Mouse (Mus musculus): Measurements from ENCODE around the gene Cfap43. TPM values are rescaled to one million over a fixed set of nuclear protein-coding genes. Genes with fewer than 3 reads are reported as not detected.

The Cfap43 gene
- polyA plus RNA-seq, 1 experiment from 2014 or later: not detected

DNA sequence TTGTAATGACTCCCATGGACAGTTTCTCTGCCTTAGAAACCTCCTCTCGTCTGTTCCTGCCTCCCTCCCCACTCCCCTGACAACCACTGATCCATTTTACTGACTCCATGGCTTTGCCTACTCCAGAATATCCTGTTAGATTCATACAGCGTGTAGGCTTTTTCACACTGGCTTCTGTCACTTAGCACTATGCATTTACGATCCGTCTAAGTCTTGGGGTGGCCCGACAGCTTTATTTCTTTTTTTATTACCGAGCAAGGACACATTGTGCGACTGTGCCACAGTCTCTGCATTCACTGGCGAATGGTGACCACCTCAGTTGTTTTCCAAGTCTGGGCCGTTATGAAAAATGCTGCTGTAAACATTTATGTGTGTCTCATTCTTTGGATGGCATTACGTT is 120.5 kb downstream of the Cfap43 start:
- no peak overlapping the region for H3K4me2 ChIP-seq
- no peaks in the 10 kb centered on the region for H3K4me1 ChIP-seq (ENCODE audit: control insufficient read depth, insufficient read depth, low read length)
- H3K9me3 ChIP-seq (replicated peaks; ENCODE audit: control insufficient read depth, low read length): no peaks in the 10 kb centered on the region
- 68% methylated on average over 10 of the region's 10 CpGs for WGBS (ENCODE audit: insufficient replicate concordance)
- H3K27ac ChIP-seq (ENCODE audit: low read depth, low read length): no peak overlapping the region
- H3K9ac ChIP-seq (ENCODE audit: low read depth, low read length): no peak overlapping the region
- H3K27me3 ChIP-seq (ENCODE audit: control insufficient read depth, insufficient read depth, low read length): no peaks in the 10 kb centered on the region
- H3K36me3 ChIP-seq (ENCODE audit: control insufficient read depth, insufficient read depth, low read length): no peaks in the 10 kb centered on the region
- no peak for ATAC-seq (replicated peaks; ENCODE audit: insufficient number of reproducible peaks, low FRiP score, low TSS enrichment)
- no peak overlapping the region for H3K4me3 ChIP-seq (ENCODE audit: low read depth, low read length)

DNA sequence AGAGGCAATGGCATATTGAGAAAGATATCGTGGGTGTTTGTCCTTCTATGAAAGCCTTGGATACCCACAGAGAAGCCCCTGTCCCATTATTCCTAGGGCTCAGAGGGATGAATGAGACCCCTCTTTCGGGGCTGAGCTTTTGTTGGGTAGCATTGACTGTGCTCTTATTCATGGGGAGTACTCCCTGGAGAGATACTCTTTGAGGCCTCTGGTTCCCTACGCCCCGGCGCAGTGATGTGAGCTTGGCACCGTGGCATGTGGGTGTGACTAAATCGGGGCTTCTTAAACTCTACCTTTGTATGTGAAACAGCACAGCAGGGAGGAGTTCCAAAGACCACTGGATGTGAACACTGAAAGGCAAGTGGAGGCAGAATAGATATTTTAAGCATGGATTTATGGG is 122.4 kb downstream of the Cfap43 start:
- no peaks in the 10 kb centered on the region for H3K9me3 ChIP-seq (replicated peaks; ENCODE audit: control insufficient read depth, low read length)
- H3K4me2 ChIP-seq: no peak overlapping the region
- no peak overlapping the region for H3K4me3 ChIP-seq (ENCODE audit: low read depth, low read length)
- no peak overlapping the region for H3K27ac ChIP-seq (ENCODE audit: low read depth, low read length)
- ATAC-seq (replicated peaks; ENCODE audit: insufficient number of reproducible peaks, low FRiP score, low TSS enrichment): no peak
- no peaks in the 10 kb centered on the region for H3K27me3 ChIP-seq (ENCODE audit: control insufficient read depth, insufficient read depth, low read length)
- H3K9ac ChIP-seq (ENCODE audit: low read depth, low read length): no peak overlapping the region
- H3K4me1 ChIP-seq (ENCODE audit: control insufficient read depth, insufficient read depth, low read length): no peaks in the 10 kb centered on the region
- no peaks in the 10 kb centered on the region for H3K36me3 ChIP-seq (ENCODE audit: control insufficient read depth, insufficient read depth, low read length)
- WGBS (ENCODE audit: insufficient replicate concordance): 70% methylated on average over 7 of the region's 7 CpGs

DNA sequence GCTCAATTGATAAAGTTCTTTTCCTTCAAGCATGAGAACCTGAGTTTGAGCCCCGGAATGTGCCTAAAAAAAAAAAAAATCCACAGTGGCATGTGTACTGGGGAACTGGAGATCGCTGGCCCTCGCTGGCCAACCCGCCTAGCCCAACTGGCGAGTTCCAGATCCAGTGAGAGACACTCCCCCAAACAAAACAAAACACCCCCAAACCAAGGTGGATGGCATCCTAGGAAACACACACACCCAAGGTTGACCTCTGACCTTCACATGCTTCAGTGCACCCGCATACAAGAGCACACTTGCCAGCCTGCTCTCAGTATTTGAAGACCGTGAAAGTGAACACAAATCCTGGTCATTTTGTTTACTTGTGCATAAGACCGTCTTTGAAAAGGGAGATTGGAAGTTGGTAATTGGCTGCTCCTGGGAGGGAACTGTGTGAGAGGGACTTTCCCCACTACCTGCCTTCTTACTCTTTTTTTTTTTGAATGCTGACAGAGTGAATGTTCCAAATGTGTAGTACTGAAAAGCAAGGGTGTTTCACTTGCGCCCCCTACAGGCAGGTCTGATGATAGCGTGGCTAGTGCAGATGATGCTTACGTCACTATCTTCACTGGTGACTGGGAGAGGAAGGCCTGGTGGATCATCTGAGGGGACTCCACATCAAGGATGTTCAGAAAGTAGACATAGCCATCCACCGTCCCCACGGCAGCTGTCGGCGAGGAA is 123.9 kb downstream of the Cfap43 start:
- Histone ChIP-seq H3K27ac (ENCODE audit: low read depth, low read length) (no peak overlapping the region), H3K4me1 (ENCODE audit: control insufficient read depth, insufficient read depth, low read length) (no peaks in the 10 kb centered on the region)
- no peak for ATAC-seq (replicated peaks; ENCODE audit: insufficient number of reproducible peaks, low FRiP score, low TSS enrichment)

DNA sequence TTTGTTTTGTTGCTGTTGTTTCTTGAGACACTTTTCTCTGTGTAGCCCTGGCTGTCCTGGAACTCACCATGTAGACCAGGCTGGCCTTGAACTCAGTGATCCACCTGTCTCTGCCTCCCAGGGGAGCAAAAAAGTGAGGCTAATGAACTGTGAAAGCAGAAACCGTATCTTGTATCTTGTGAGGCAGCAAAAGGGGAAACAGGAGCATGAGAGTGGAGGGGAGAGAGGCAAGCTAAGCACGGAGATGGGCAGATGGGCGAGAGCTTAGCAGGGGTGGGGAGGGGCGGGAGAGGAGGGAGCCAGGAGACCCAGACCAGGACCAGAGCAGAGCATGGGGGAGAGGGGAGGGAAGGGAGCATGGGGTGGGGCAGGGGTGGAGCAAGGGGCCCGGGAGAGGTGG is 124.8 kb downstream of the Cfap43 start:
- Histone ChIP-seq H3K9me3 (replicated peaks; ENCODE audit: control insufficient read depth, low read length) (no peaks in the 10 kb centered on the region), H3K27ac (ENCODE audit: low read depth, low read length) (no peak overlapping the region), H3K9ac (ENCODE audit: low read depth, low read length) (no peak overlapping the region), H3K27me3 (ENCODE audit: control insufficient read depth, insufficient read depth, low read length) (no peaks in the 10 kb centered on the region), H3K4me2 (no peak overlapping the region), H3K4me3 (ENCODE audit: low read depth, low read length) (no peak overlapping the region), H3K36me3 (ENCODE audit: control insufficient read depth, insufficient read depth, low read length) (no peaks in the 10 kb centered on the region), H3K4me1 (ENCODE audit: control insufficient read depth, insufficient read depth, low read length) (no peaks in the 10 kb centered on the region)
- 47% methylated on average over 5 of the region's 5 CpGs for WGBS (ENCODE audit: insufficient replicate concordance)
- ATAC-seq (replicated peaks; ENCODE audit: insufficient number of reproducible peaks, low FRiP score, low TSS enrichment): no peak

More for the DNA sequence above, 123.9 kb downstream of the Cfap43 start:
- no peaks in the 10 kb centered on the region for H3K36me3 ChIP-seq (ENCODE audit: control insufficient read depth, insufficient read depth, low read length)
- H3K9me3 ChIP-seq (replicated peaks; ENCODE audit: control insufficient read depth, low read length): no peaks in the 10 kb centered on the region
- no peak overlapping the region for H3K9ac ChIP-seq (ENCODE audit: low read depth, low read length)
- no peak overlapping the region for H3K4me3 ChIP-seq (ENCODE audit: low read depth, low read length)
- H3K27me3 ChIP-seq (ENCODE audit: control insufficient read depth, insufficient read depth, low read length): no peaks in the 10 kb centered on the region
- no peak overlapping the region for H3K4me2 ChIP-seq
- 56% methylated on average over 15 of the region's 15 CpGs for WGBS (ENCODE audit: insufficient replicate concordance)

DNA sequence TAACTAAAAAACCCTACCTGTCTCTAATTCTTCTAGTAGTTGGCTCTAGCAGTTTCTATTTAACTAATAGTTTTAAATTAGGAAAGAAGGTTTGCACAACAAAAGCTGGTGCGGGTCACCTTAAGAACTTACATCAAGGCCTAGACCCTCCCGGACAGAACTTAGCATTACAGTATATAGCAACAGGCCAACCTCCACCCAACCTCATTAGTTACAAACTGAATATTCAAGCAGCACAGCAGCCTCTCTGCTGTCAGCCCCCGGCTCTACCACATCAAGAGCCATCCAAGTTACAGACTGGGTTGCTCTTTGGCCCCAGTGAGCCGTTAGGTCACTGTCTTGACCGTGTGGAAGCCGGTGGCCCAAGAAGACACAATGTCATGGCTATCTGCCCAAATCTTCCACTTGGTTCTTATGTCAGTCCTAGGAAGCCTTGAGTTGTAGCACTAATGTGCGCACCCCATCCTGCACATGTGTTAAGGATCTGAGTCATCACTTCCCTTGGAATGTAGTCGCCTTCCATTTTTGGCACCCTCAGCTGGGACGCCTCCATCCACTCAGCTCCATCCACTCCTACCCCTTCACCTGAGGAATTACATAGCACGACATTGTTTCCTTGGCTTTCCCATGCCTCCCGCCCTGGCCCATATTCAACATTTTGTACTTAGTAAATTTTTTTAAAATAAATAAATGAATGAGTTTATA is 128.6 kb downstream of the Cfap43 start:
- no peaks in the 10 kb centered on the region for H3K9me3 ChIP-seq (replicated peaks; ENCODE audit: control insufficient read depth, low read length)
- ATAC-seq (replicated peaks; ENCODE audit: insufficient number of reproducible peaks, low FRiP score, low TSS enrichment): no peak
- no peaks in the 10 kb centered on the region for H3K4me1 ChIP-seq (ENCODE audit: control insufficient read depth, insufficient read depth, low read length)
- no peak overlapping the region for H3K9ac ChIP-seq (ENCODE audit: low read depth, low read length)
- H3K4me3 ChIP-seq (ENCODE audit: low read depth, low read length): no peak overlapping the region
- H3K36me3 ChIP-seq (ENCODE audit: control insufficient read depth, insufficient read depth, low read length): no peaks in the 10 kb centered on the region
- H3K4me2 ChIP-seq: no peak overlapping the region
- no peak overlapping the region for H3K27ac ChIP-seq (ENCODE audit: low read depth, low read length)
- WGBS (ENCODE audit: insufficient replicate concordance): 86% methylated on average over 11 of the region's 11 CpGs
- H3K27me3 ChIP-seq (ENCODE audit: control insufficient read depth, insufficient read depth, low read length): no peaks in the 10 kb centered on the region

DNA sequence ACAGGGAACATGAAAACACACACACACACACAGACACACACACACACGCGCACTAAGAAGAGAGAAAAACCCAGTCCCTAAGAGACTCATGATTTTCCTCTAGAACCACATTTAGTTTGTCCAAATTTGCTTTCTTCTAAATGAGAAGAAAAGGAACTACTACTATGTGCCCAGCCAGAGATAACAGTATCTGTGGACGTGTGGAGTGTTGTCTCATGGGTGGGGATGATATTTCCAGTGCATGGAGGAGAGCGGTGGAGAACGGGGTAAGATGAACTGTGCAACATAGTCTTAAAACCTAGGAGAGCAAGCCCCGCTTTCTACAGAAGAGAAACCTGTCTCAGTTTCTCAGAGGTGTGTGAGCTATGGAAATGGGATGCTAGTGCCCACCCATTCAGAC is 135.2 kb downstream of the Cfap43 start:
- Histone ChIP-seq H3K36me3 (ENCODE audit: control insufficient read depth, insufficient read depth, low read length) (no peaks in the 10 kb centered on the region), H3K4me2 (no peak overlapping the region), H3K4me1 (ENCODE audit: control insufficient read depth, insufficient read depth, low read length) (no peaks in the 10 kb centered on the region), H3K9ac (ENCODE audit: low read depth, low read length) (no peak overlapping the region), H3K27ac (ENCODE audit: low read depth, low read length) (no peak overlapping the region), H3K9me3 (replicated peaks; ENCODE audit: control insufficient read depth, low read length) (no peaks in the 10 kb centered on the region), H3K27me3 (ENCODE audit: control insufficient read depth, insufficient read depth, low read length) (no peaks in the 10 kb centered on the region), H3K4me3 (ENCODE audit: low read depth, low read length) (no peak overlapping the region)
- 81% methylated on average over 6 of the region's 6 CpGs for WGBS (ENCODE audit: insufficient replicate concordance)
- ATAC-seq (replicated peaks; ENCODE audit: insufficient number of reproducible peaks, low FRiP score, low TSS enrichment): no peak

DNA sequence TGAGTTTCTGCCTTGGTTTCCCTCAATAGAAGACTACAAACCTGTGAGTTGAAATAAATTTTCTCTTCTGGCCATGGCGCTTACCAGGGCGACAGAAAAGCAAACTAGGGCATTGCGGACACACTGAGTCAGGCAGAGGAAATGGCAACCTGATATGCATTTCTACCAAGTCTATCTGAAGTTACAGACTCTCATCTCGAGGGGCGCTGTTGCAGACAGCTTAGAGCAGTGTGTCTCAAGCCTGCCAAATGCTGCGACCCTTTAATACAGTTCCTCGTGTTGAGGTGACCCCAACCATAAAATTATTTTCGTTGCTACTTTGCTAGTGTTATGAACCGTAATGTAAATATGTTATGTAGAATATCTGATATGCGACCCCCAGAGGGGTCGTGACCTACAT is 138.1 kb downstream of the Cfap43 start:
- H3K36me3 ChIP-seq (ENCODE audit: control insufficient read depth, insufficient read depth, low read length): no peaks in the 10 kb centered on the region
- no peaks in the 10 kb centered on the region for H3K9me3 ChIP-seq (replicated peaks; ENCODE audit: control insufficient read depth, low read length)
- no peak overlapping the region for H3K27ac ChIP-seq (ENCODE audit: low read depth, low read length)
- no peak overlapping the region for H3K9ac ChIP-seq (ENCODE audit: low read depth, low read length)
- H3K27me3 ChIP-seq (ENCODE audit: control insufficient read depth, insufficient read depth, low read length): no peaks in the 10 kb centered on the region
- no peak overlapping the region for H3K4me2 ChIP-seq
- no peak overlapping the region for H3K4me3 ChIP-seq (ENCODE audit: low read depth, low read length)
- ATAC-seq (replicated peaks; ENCODE audit: insufficient number of reproducible peaks, low FRiP score, low TSS enrichment): no peak
- 68% methylated on average over 11 of the region's 11 CpGs for WGBS (ENCODE audit: insufficient replicate concordance)
- H3K4me1 ChIP-seq (ENCODE audit: control insufficient read depth, insufficient read depth, low read length): no peaks in the 10 kb centered on the region

DNA sequence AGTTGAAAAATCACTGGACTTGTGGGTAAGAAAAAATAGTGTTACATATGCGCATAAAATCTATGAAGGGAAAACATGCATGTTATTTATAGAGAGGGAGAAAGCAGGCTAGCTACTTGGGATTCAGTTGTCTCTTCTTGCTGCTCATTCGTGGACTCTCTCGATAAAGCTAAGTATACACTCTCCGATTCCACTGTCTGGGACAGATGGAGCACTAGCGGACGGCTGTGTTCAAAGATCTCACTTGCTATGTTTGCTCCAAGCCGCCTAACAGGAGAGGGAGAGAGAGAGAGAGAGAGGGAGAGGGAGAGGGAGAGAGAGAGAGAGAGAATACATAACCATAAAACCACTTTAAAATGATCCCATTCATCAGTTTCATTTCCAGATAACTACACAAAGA is 138.9 kb downstream of the Cfap43 start:
- Histone ChIP-seq H3K27ac (ENCODE audit: low read depth, low read length) (no peak overlapping the region), H3K9me3 (replicated peaks; ENCODE audit: control insufficient read depth, low read length) (no peaks in the 10 kb centered on the region), H3K36me3 (ENCODE audit: control insufficient read depth, insufficient read depth, low read length) (no peaks in the 10 kb centered on the region), H3K4me2 (no peak overlapping the region), H3K9ac (ENCODE audit: low read depth, low read length) (no peak overlapping the region), H3K4me3 (ENCODE audit: low read depth, low read length) (no peak overlapping the region), H3K4me1 (ENCODE audit: control insufficient read depth, insufficient read depth, low read length) (no peaks in the 10 kb centered on the region), H3K27me3 (ENCODE audit: control insufficient read depth, insufficient read depth, low read length) (no peaks in the 10 kb centered on the region)
- 84% methylated on average over 7 of the region's 7 CpGs for WGBS (ENCODE audit: insufficient replicate concordance)
- ATAC-seq (replicated peaks; ENCODE audit: insufficient number of reproducible peaks, low FRiP score, low TSS enrichment): no peak

DNA sequence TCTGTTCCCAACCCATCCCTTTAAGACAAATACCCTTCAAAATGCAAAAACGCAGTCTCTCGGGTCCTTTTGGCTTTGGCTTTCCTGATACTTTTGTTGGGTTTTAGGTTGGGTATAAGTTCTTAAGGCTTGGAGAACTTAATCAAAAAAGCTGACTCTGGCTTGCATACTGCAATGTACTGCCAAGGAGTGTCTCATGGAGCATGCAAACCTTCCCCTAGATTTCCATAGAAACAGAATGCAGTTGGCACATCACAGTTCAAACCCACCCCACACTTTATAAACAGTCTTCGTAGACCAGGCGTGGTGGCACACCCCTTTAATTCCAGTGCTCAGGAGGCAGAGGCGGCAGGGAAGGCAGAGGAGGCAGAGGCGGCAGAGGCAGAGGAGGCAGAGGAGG is 141.2 kb downstream of the Cfap43 start:
- Histone ChIP-seq H3K27ac (ENCODE audit: low read depth, low read length) (no peak overlapping the region), H3K4me2 (no peak overlapping the region), H3K27me3 (ENCODE audit: control insufficient read depth, insufficient read depth, low read length) (no peaks in the 10 kb centered on the region), H3K4me3 (ENCODE audit: low read depth, low read length) (no peak overlapping the region), H3K9me3 (replicated peaks; ENCODE audit: control insufficient read depth, low read length) (no peaks in the 10 kb centered on the region), H3K36me3 (ENCODE audit: control insufficient read depth, insufficient read depth, low read length) (no peaks in the 10 kb centered on the region), H3K9ac (ENCODE audit: low read depth, low read length) (no peak overlapping the region), H3K4me1 (ENCODE audit: control insufficient read depth, insufficient read depth, low read length) (no peaks in the 10 kb centered on the region)
- 63% methylated on average over 6 of the region's 6 CpGs for WGBS (ENCODE audit: insufficient replicate concordance)
- no peak for ATAC-seq (replicated peaks; ENCODE audit: insufficient number of reproducible peaks, low FRiP score, low TSS enrichment)
